Mouse (Mus musculus): ENCODE results near the gene Slc22a23. TPM values are rescaled to one million over a fixed set of nuclear protein-coding genes. Genes with fewer than 3 reads are reported as not detected.

The Slc22a23 gene
- total RNA-seq, 1 experiment: 5.9 TPM

DNA sequence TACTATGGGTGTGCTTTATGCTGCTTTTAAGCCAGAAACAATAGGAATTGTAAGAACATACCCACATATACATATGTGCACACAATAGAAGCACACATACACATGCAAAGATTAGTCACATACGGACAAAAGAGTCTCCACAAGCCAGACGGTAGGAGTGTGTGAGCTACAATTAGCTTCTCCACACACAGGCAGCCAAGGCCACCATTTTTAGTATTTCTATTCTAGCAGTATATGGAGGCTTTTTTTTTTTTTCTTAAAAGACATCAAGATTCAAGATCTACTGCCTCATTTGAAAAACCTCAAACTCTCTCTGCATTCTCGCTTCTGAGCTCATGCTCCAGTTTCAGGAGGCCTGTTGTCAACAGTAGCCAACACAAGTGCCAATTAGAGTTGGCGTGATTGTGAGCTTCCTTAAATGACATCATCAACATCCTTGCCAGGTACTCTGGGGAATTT lies 31.9 kb downstream of the Slc22a23 start:
- TF ChIP-seq CHD2 (IDR thresholded peaks at IDR 0.05; ENCODE audit: low read depth, low read length) (no peak), HCFC1 (IDR thresholded peaks at IDR 0.05; ENCODE audit: borderline replicate concordance, insufficient read depth, low read length) (no peak), MAFK (IDR thresholded peaks at IDR 0.05; ENCODE audit: insufficient read depth, low read depth, low read length) (no peak), ZC3H11A (IDR thresholded peaks at IDR 0.05; ENCODE audit: borderline replicate concordance, low read depth, low read length) (no peak), ZNF384 (IDR thresholded peaks at IDR 0.05; ENCODE audit: low read depth, low read length) (no peak)
- Histone ChIP-seq H3K4me3 (ENCODE audit: insufficient read depth in 1 of 2, low read depth in 1 of 2, low read length in 2 of 2, poor library complexity in 1 of 2, severe bottlenecking in 1 of 2) (no peak overlapping the region), H3K9ac (ENCODE audit: insufficient read depth, low read depth, low read length, poor library complexity, severe bottlenecking) (no peak overlapping the region), H3K4me1 (ENCODE audit: control insufficient read depth in 2 of 2, insufficient read depth in 2 of 2, low read length in 2 of 2, poor library complexity in 1 of 2) (peaks cover 0 to 2% of the 10 kb centered on the region in 2 experiments; a peak in 1 of 4 replicates), H3K9me3 (ENCODE audit: control insufficient read depth, insufficient read depth, low read depth, low read length) (no peaks in the 10 kb centered on the region), H3K27ac (ENCODE audit: insufficient read depth, low read depth, low read length, poor library complexity, severe bottlenecking) (no peak overlapping the region), H3K36me3 (ENCODE audit: control insufficient read depth, insufficient read depth, low read length, poor library complexity, severe bottlenecking) (no peaks in the 10 kb centered on the region)
- DNase-seq (ENCODE audit: low read depth, low spot score): no peak
- in situ Hi-C loops (cut with MboI; ENCODE audit: low sequenced_read_pairs in 2 of 2, unreplicated experiment in 2 of 2): no loop called here

DNA sequence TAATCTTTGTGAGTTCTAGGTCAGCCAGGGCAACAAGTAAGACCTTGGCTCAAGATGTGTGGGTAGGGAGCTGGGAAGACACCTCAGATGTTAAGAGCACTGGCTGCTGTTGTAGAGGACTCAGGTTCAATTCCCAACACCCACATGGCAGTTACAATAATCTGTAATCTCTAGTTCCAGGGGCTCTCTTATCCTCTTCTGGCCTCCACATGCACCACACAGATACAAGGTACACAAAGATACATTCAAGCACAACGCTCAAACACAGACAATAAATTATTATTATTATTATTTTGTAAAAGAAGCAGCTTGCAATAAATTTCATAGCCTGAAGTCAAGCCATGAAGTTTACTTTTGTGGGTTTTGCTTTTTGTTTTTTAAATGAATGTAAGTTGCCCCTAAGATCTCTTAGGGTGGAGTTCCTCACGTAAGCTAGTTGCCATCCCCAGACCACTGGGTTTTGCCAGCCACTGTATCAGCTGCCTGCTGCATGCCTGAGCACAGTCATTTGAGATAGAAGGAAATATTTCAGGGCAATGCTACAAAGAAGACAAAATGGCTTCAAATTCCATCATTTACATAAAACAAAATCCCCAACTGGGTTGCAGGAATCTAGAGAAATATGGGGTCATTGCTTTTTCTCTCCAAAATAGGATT lies 32.5 kb downstream of the Slc22a23 start:
- Histone ChIP-seq H3K27ac (ENCODE audit: insufficient read depth, low read depth, low read length, poor library complexity, severe bottlenecking) (no peak overlapping the region), H3K4me3 (ENCODE audit: insufficient read depth in 1 of 2, low read depth in 1 of 2, low read length in 2 of 2, poor library complexity in 1 of 2, severe bottlenecking in 1 of 2) (no peak overlapping the region), H3K4me1 (ENCODE audit: control insufficient read depth in 2 of 2, insufficient read depth in 2 of 2, low read length in 2 of 2, poor library complexity in 1 of 2) (peaks cover 0 to 2% of the 10 kb centered on the region in 2 experiments; a peak in 1 of 4 replicates), H3K36me3 (ENCODE audit: control insufficient read depth, insufficient read depth, low read length, poor library complexity, severe bottlenecking) (no peaks in the 10 kb centered on the region), H3K9me3 (ENCODE audit: control insufficient read depth, insufficient read depth, low read depth, low read length) (no peaks in the 10 kb centered on the region), H3K9ac (ENCODE audit: insufficient read depth, low read depth, low read length, poor library complexity, severe bottlenecking) (no peak overlapping the region)
- in situ Hi-C loops (cut with MboI; ENCODE audit: low sequenced_read_pairs in 2 of 2, unreplicated experiment in 2 of 2): no loop called here
- no peak for DNase-seq (ENCODE audit: low read depth, low spot score)
- no peak for TF ChIP-seq ZC3H11A (IDR thresholded peaks at IDR 0.05; ENCODE audit: borderline replicate concordance, low read depth, low read length)
- TF ChIP-seq MAFK (IDR thresholded peaks at IDR 0.05; ENCODE audit: insufficient read depth, low read depth, low read length): no peak
- no peak for TF ChIP-seq CHD2 (IDR thresholded peaks at IDR 0.05; ENCODE audit: low read depth, low read length)
- no peak for TF ChIP-seq HCFC1 (IDR thresholded peaks at IDR 0.05; ENCODE audit: borderline replicate concordance, insufficient read depth, low read length)
- no peak for TF ChIP-seq ZNF384 (IDR thresholded peaks at IDR 0.05; ENCODE audit: low read depth, low read length)

DNA sequence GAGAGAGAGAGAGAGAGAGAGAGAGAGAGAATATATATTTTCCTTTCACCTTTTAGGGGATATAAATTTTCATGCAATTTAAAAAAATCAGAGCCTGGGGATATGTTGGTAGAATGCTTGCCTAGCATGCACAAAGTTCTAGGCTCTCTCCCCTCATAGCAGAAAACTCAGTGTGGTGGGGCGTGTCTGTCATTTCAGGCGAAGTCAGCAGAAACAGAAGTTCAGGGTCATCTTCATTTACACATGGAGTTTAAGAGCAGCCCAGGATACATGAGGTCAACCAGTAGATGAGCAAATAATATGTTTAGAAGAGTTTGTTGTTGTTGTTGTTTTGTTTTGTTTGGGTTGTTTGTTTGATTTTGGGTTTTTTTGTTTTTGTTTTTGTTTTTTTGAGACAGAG lies 33.4 kb downstream of the Slc22a23 start:
- TF ChIP-seq ZC3H11A (IDR thresholded peaks at IDR 0.05; ENCODE audit: borderline replicate concordance, low read depth, low read length): no peak
- no peak for TF ChIP-seq ZNF384 (IDR thresholded peaks at IDR 0.05; ENCODE audit: low read depth, low read length)
- TF ChIP-seq MAFK (IDR thresholded peaks at IDR 0.05; ENCODE audit: insufficient read depth, low read depth, low read length): no peak
- TF ChIP-seq CHD2 (IDR thresholded peaks at IDR 0.05; ENCODE audit: low read depth, low read length): no peak
- no peak for TF ChIP-seq HCFC1 (IDR thresholded peaks at IDR 0.05; ENCODE audit: borderline replicate concordance, insufficient read depth, low read length)
- DNase-seq (ENCODE audit: low read depth, low spot score): no peak
- in situ Hi-C loops (cut with MboI; ENCODE audit: low sequenced_read_pairs in 2 of 2, unreplicated experiment in 2 of 2): no loop called here
- Histone ChIP-seq H3K9me3 (ENCODE audit: control insufficient read depth, insufficient read depth, low read depth, low read length) (no peaks in the 10 kb centered on the region), H3K4me1 (ENCODE audit: control insufficient read depth in 2 of 2, insufficient read depth in 2 of 2, low read length in 2 of 2, poor library complexity in 1 of 2) (peaks cover 0 to 2% of the 10 kb centered on the region in 2 experiments; a peak in 1 of 4 replicates), H3K4me3 (ENCODE audit: insufficient read depth in 1 of 2, low read depth in 1 of 2, low read length in 2 of 2, poor library complexity in 1 of 2, severe bottlenecking in 1 of 2) (no peak overlapping the region), H3K36me3 (ENCODE audit: control insufficient read depth, insufficient read depth, low read length, poor library complexity, severe bottlenecking) (no peaks in the 10 kb centered on the region), H3K27ac (ENCODE audit: insufficient read depth, low read depth, low read length, poor library complexity, severe bottlenecking) (no peak overlapping the region), H3K9ac (ENCODE audit: insufficient read depth, low read depth, low read length, poor library complexity, severe bottlenecking) (no peak overlapping the region)

DNA sequence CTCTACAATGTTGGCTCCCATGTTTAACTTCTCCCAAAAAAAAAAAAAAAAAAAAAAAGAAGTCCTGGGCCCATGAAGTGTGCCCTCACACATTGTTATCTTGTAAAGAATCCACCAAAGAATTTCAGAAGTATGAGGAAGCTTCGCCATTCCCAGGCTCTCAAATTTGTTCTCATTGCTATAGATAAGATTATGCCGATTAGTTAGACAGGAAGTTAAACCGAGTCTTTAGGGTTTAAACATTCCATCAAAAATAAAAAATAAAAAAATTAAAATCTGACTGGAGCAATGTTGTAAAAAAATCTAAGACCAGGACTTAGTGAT lies 36.4 kb downstream of the Slc22a23 start:
- TF ChIP-seq ZC3H11A (IDR thresholded peaks at IDR 0.05; ENCODE audit: borderline replicate concordance, low read depth, low read length): no peak
- TF ChIP-seq HCFC1 (IDR thresholded peaks at IDR 0.05; ENCODE audit: borderline replicate concordance, insufficient read depth, low read length): no peak
- TF ChIP-seq ZNF384 (IDR thresholded peaks at IDR 0.05; ENCODE audit: low read depth, low read length): no peak
- TF ChIP-seq MAFK (IDR thresholded peaks at IDR 0.05; ENCODE audit: insufficient read depth, low read depth, low read length): no peak
- no peak for TF ChIP-seq CHD2 (IDR thresholded peaks at IDR 0.05; ENCODE audit: low read depth, low read length)
- Histone ChIP-seq H3K9me3 (ENCODE audit: control insufficient read depth, insufficient read depth, low read depth, low read length) (no peaks in the 10 kb centered on the region), H3K9ac (ENCODE audit: insufficient read depth, low read depth, low read length, poor library complexity, severe bottlenecking) (no peak overlapping the region), H3K4me1 (ENCODE audit: control insufficient read depth in 2 of 2, insufficient read depth in 2 of 2, low read length in 2 of 2, poor library complexity in 1 of 2) (peaks cover 0 to 2% of the 10 kb centered on the region in 2 experiments; a peak in 1 of 4 replicates), H3K36me3 (ENCODE audit: control insufficient read depth, insufficient read depth, low read length, poor library complexity, severe bottlenecking) (no peaks in the 10 kb centered on the region), H3K4me3 (ENCODE audit: insufficient read depth in 1 of 2, low read depth in 1 of 2, low read length in 2 of 2, poor library complexity in 1 of 2, severe bottlenecking in 1 of 2) (no peak overlapping the region), H3K27ac (ENCODE audit: insufficient read depth, low read depth, low read length, poor library complexity, severe bottlenecking) (no peak overlapping the region; the same call in 1 of the 2 replicates)
- no peak for DNase-seq (ENCODE audit: low read depth, low spot score)
- in situ Hi-C loops (cut with MboI; ENCODE audit: low sequenced_read_pairs in 2 of 2, unreplicated experiment in 2 of 2): no loop called here

Data from ES-E14 (cell line).